Mouse (Mus musculus): ENCODE results near the gene Dusp7. TPM values are rescaled to one million over a fixed set of nuclear protein-coding genes. Genes with fewer than 3 reads are reported as not detected.

Gene Dusp7
- total RNA-seq, 2 experiments from 2014 or later = 24.9 to 28.3 TPM

DNA sequence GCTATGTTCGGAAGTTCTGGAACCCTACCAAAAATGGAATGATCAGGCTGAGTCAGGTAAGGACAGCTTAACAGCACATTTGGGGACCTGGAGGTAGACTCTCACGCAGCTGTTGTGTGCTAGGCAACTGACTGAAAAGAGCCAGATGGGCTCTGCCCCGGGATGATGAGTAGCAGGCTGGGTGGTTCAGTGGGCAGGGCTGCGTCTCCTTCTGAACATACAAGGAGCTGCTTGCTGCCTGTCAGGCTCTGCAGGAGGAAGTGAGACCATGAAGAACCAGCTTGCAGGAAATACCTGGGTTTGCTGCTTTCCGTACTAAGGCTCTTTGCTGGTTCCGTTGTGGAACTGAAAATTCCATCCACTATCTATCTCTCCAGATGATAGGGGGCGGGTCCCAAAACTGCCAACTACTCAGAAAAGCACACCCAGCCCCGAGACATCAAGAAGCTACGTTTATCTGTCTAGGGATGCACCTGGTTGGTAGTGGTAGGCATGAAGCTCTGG, 42.7 kb downstream of the Dusp7 start:
- intact Hi-C loops (cut with DNase I) = loop anchor here (2.0 kb wide), 1 partner anchor 40 kb away; no protein-coding TSS in a partner anchor
- no peak for DNase-seq

DNA sequence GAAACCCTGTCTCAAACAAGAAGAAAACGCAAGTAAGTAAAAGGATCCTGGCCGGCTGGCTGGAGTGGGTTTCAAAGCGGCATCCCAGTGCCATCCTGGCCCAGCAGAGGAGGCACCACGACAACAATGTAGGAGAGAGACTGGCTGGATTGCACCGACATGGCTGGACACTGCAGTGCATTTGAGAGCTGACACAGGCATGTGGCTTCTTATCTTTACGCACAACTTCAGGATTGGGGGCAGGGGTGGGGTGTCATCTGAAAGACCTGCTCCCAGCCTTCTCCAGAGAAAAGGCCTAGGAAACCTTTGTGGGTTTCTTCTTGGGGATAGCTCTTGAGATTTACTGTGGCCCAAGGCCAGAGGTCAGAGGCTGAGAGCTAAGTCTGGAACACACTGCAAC, 43.3 kb downstream of the Dusp7 start:
- no peak for DNase-seq
- intact Hi-C loops (cut with DNase I) = loop anchor here (2.0 kb wide), 1 partner anchor 41 kb away; no protein-coding TSS in a partner anchor

DNA sequence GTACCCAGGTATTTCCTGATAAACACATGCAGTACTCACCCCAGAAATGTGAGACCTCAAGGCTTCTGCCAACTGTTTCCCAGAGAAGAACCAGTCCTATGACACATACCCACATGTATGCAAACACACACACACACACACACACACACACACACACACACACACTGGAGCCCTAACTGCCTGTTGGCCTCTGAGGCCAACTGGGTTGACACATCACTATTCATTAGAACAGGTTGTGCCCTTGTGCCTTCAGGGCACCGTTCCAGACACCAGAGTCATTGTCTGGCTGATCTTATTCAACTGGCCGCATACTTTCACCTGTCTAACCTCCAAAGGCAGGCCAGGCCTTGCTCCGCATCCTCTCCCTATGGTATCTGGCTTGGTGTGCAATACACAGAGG, 43.8 kb downstream of the Dusp7 start:
- intact Hi-C loops (cut with DNase I) = no loop called here
- DNase-seq = no peak

DNA sequence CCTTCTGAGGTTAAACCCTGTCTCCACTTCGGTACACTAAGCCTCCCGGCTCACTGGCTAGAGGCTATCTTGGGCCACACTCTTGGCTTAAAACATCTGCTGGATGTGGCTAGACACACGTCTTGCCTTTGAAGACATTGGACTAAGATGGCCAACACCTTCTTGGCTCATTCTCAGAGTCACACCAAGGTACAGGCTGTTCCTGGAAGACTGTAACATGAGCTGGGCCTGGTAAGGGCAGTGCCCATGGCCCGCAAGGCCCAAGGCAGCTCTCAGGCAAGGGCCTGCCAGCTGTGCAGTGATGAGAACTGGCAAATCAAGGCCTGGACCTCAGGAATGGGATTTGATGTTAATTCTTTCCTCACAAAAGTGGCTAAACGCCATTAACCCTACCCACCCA, 45.2 kb downstream of the Dusp7 start:
- intact Hi-C loops (cut with DNase I) = no loop called here
- DNase-seq = peak in 1 of 2 experiments; percentile 48

DNA sequence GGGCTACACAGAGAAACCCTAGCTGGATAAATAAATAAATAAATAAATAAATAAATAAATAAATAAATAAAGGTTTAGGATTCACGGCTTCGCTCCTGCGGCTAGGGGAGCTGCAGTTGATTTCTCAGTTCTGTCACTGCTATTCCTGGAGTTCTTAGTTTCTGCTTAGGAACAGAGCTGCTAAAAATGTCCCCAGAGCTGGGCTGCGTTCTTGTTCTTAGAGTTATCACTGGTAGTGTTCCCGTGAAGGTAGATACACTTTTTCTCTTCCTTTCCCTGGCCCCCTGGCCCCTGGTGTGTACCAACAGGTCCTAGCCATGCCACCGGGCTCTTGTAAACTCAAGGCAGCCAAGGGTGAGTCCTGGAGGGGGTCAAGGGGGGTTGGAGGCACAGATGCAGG, 48.4 kb downstream of the Dusp7 start:
- DNase-seq = no peak
- intact Hi-C loops (cut with DNase I) = no loop called here

DNA sequence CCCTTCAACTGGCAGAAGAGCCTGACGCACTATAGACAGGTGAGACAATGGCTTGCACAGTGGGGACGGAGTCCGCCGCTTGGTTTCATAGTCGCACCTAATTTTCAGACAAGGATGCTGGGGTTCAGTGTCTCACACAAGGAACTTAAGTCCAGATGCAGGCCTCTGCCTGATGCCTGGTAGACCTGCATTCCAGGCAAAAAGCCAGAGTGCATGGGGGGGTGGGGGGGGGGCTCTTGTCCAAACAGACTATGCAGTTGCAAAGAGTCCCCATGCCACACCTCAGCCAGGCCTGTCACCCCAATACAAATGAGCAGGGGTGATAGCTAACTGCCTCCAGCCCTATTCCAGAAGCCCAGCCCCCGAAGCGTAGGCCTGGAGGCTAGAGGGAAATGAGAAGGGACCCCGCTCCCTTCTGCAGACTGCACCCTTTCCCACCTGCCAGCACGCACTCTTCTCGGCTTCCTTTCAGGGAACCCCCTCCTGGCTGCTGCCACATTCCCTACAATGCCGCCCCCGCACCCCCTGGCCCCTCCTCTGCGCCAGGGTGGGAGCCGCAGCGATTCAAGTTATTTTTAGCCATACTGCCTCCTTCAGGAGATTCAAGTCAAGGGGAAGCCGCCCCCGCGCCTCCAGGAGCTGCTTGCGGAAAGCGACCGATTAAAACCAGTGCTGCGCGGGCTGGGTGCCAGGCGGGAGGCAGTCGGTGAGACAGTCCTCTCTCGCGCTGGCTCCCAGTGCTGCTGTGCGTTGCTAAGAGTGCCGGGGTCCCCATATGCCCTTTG, 49.6 kb downstream of the Dusp7 start:
- peak; percentile 62 to 77 for DNase-seq
- intact Hi-C loops (cut with DNase I) = no loop called here

DNA sequence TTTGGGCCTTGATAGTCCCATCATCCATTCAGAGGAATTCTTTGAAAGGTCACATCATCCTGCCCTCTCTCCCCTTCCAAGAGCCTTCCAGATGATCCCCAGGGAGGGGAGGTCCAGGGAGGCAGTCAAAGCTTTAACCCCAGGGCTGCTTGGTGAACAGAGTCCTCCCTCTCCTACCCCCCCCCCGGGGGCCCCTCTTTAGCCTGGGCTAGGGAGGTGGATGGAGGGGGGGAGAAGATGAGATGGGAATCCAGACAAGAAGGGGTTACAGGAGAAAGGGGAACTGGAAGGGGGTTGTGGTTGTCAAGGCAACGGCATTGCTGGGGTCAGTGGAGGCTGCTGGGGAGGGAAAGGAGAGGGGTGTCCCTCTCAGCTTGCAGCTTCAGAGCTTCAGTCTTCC, 52.2 kb downstream of the Dusp7 start:
- intact Hi-C loops (cut with DNase I) = loop anchor here (1.0 to 10.0 kb wide), 4 partner anchors 71 to 206 kb away; no protein-coding TSS in a partner anchor
- no peak for DNase-seq

DNA sequence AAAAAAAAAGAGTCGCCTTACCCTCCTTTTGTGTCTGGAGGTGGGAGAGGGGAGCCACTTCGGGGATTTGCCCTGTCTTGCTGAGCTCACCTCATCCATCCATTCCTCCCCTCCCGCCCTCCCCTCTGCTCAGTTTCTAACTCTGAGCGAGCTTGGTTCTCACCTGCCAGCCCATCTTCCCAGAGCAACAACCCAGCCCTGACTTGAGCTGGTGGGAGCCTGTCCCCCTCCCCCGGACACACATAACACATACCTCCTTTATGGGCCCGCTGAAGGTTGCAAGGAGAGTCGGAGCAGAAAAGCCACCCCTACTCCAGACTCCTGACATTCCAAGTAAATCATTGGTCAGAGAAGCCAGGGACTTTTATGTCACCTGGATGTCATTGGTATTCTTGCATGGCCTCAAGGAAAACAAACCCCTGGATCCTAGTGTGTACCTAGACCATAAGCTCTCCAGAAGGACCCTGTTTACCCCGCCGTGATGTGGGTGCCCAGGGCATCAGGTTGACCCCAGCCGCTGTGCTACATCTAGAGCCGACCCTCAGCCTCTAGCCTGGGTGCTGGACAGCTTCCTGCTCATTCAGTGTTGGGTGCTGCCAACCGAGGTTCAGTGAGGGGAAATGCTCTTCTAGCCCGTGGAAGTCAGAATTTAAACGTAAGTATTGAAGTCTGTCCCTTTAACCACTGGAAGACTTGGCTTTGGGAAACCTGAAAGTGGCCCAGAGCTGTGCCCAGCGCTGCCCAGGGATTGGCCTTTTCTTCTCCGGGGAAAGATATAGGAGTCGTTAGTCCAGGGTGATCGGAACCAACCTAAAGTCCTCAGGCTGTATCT, 52.8 kb downstream of the Dusp7 start:
- intact Hi-C loops (cut with DNase I) = loop anchor here (1.0 to 10.0 kb wide), 4 partner anchors 72 to 206 kb away; no protein-coding TSS in a partner anchor
- DNase-seq = no peak

DNA sequence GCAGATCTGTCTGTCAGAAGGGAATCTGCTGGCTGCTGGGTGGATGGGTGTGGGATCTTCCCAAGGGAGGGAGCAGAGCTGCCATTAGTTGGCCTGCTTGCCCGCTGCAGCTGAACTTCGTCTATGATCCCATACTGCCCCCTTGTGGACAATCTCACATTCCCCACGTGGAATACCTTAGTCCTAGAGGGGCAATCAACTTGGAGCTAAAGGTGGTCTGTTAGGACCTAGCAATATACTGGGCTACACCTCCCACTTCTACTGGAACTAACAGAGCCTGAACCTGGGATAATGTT, 53.4 kb downstream of the Dusp7 start:
- DNase-seq = peak; percentile 67 to 78
- intact Hi-C loops (cut with DNase I) = loop anchor here (1.0 to 10.0 kb wide), 4 partner anchors 73 to 207 kb away; no protein-coding TSS in a partner anchor

Other genes with a start within 250 kb of the Dusp7 start
- 1 to 10 TPM in 1 of 2 experiments, under 1 TPM in 1; 0.76 to 1.2 TPM for gene Glyctk, start 210.5 kb upstream of the Dusp7 start, total RNA-seq (2021)
- 10 to 100 TPM; 18.4 to 20.3 TPM for gene Wdr82, start 197.7 kb upstream of the Dusp7 start, total RNA-seq (2021)
- gene Ppm1m, start 168.9 kb upstream of the Dusp7 start, total RNA-seq (2021) = 1 to 10 TPM; 3.0 to 3.3 TPM
- gene Twf2, start 165.5 kb upstream of the Dusp7 start, total RNA-seq (2021) = 100 to 1,000 TPM; 113 to 156 TPM
- gene Tlr9, start 146.0 kb upstream of the Dusp7 start, total RNA-seq (2021) = under 1 TPM; 0.25 to 0.31 TPM
- gene Alas1, start 120.0 kb upstream of the Dusp7 start, total RNA-seq (2021) = 100 to 1,000 TPM; 235 to 282 TPM
- 1 to 10 TPM; 1.5 to 1.7 TPM for gene Poc1a, start 87.6 kb upstream of the Dusp7 start, total RNA-seq (2021)
- gene Rpl29, start 60.8 kb downstream of the Dusp7 start, total RNA-seq (2021) = 100 to 1,000 TPM; 218 to 266 TPM
- gene Acy1, start 69.7 kb downstream of the Dusp7 start, total RNA-seq (2021) = 10 to 100 TPM in 1 of 2 experiments, 1 to 10 TPM in 1; 9.0 to 12.3 TPM
- gene Abhd14b, start 78.8 kb downstream of the Dusp7 start, total RNA-seq (2021) = 1 to 10 TPM; 3.5 to 4.5 TPM
- 10 to 100 TPM; 14.6 to 15.7 TPM for gene Abhd14a, start 79.0 kb downstream of the Dusp7 start, total RNA-seq (2021)
- 10 to 100 TPM; 58.0 to 58.3 TPM for gene Pcbp4, start 84.7 kb downstream of the Dusp7 start, total RNA-seq (2021)
- under 1 TPM in 1 of 2 experiments, not detected in 1; 0.30 TPM for gene Gpr62, start 97.3 kb downstream of the Dusp7 start, total RNA-seq (2021)
- 10 to 100 TPM; 16.7 to 22.2 TPM for gene Rrp9, start 107.3 kb downstream of the Dusp7 start, total RNA-seq (2021)
- gene Parp3, start 108.3 kb downstream of the Dusp7 start, total RNA-seq (2021) = 10 to 100 TPM; 62.1 to 78.7 TPM
- gene Iqcf1, start 131.3 kb downstream of the Dusp7 start, total RNA-seq (2021) = not detected
- not detected for gene Iqcf5, start 145.9 kb downstream of the Dusp7 start, total RNA-seq (2021)
- gene Iqcf3, start 193.0 kb downstream of the Dusp7 start, total RNA-seq (2021) = not detected
- not detected for gene Iqcf4, start 202.4 kb downstream of the Dusp7 start, total RNA-seq (2021)